Mouse (Mus musculus) adrenal gland, postnatal 4 days (tissue): Measurements from ENCODE around the gene Dact2. TPM values are rescaled to one million over a fixed set of nuclear protein-coding genes. Genes with fewer than 3 reads are reported as not detected.

Experiments used
- DNase-seq, 2 experiments: peaks; one replicate each; pipeline ENCODE4 v3.0.0; 2021 to 2022; ENCODE audit warnings: low spot score in 2 of 2, mixed read lengths in 2 of 2
- total RNA-seq, 2 experiments: library from RNA; stranded (reverse); gene quantifications; 2 replicates each; pipeline ENCODE4 v1.2.3; 2021

Gene Dact2
- total RNA-seq, 2 experiments from 2014 or later = 2.4 to 9.2 TPM

- no peak for DNase-seq
Observed at GRCm38 (mm10) chr17:14213976-14214529, 9.9 kb upstream of the Dact2 start.

GRCm38 (mm10) chr17:14212796-14213195 is 8.7 kb upstream of the Dact2 start:
- no peak for DNase-seq

DNA sequence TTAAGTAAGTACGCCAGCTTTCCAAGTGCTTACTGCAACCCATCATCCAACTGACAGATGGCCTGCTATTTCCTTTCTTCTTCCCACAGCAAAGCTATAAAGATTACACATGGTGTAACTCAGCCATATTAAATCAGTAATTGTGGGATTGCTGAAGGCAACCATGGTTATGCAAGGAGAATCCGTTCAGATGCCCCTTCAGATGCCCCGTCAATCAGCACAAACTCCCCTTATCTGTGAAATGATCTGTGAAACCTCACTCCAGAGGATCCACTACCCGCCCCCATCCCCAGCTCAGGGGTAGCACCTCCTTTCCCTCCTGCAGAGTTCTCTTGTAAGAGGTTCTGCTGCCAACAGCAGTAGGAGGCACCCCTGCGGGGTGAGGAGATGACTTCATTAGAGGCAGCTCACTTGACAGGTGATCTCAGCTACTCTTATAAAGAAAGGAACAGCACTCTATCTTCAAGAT is 3.0 kb upstream of the Dact2 start:
- DNase-seq = no peak

DNA sequence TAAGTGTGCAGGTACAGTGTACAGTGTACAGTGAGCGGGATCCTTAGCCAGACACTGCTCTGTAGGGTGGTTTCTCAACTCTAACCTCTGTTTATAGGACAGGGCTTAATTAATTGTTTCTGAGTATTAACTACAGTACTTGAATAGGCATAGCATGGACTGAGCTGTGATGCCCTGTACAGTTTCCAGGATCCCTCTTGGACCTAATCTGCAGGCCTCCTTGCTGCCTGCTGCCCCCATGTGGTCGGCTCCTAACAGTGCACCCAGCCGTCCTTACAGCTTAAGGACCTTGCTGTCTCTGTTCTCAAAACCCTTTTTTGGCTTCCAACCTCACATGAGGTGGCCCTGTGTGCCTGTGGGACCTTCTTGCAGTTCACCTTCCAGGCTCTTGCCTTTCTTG is 2.0 kb upstream of the Dact2 start:
- peak in 1 of 2 experiments; percentile 55 for DNase-seq

DNA sequence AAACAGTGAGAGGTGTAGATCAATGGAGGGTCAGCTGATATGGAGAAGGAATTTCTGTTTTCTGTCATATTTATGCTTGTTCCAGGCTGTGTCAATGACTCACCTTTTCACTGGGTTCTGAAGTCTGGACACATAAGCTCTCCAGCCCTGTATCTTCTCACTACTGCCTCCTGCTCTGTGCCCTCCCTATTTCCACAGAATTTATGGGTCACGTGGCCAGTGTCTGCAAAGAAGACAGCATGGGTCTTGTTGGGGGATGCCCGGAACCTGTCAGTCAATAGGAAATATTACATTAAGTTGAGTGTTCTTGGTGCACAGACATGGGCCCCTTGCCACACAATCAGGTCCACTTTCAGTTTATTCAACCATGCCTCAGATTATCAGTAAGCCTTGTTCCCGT is 1.1 kb upstream of the Dact2 start:
- no peak for DNase-seq

GRCm38 (mm10) chr17:14203121-14203941 is 773 bp downstream of the Dact2 start:
- DNase-seq = no peak

DNA sequence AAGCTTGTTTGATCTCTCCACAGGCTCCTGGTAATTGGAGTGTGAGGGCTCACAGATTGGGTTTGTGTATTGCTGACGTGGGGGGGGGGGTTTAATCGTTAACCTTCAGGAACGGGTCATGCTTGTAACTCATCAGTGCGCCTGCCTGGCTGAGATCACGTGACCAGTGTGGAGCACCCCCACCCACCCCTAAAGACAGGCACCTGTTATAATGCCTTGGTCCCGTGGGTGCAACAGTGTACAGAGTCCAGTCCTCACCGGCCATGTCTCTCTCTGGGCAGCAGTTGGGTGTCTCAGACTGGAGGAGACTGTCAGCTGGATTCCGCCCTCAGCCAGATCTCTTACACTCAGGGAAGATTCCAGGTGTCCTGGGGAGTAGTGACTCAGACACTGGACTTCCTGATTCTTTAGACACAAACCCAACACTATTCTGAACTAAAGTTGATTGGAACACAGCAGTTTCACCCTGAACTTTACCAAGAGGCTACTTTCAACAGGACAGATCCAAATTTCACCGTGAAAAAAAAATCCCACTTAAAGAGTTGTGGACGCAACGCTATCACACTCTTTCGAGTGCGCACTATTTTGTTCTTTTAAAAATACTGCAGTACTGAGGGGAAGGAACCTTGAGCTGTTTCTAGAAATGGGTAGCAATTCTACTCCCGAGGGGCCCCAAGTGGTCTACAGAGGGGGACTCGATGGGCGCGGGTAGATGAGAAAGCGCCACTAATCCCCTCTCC is 1.6 kb downstream of the Dact2 start:
- DNase-seq = no peak

DNA sequence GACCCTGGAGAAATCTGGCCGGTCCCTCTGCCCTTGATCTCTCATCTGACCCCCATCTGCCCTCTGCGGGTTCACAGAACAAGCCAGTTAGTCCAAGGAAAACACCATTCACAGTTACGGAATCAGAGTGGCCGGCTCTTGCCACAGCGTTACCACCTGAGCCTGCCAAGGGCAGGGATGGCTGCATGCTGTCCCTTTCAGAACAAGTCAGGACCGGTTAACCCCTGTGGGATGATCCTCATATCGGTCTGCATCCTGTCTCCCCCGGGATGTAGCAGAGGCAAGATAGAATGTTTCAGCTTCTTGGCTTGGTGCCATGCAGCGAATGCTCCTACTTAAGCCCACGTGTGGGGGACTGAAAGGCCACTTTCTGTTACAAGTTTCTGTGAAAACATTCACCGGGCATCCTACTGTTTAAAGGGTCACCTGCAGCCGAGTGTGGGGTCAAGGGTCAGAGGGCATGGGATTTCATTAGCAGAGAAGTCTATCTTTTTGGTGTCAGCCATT is 2.8 kb downstream of the Dact2 start:
- no peak for DNase-seq

GRCm38 (mm10) chr17:14200206-14200605 is 3.9 kb downstream of the Dact2 start:
- DNase-seq = no peak

GRCm38 (mm10) chr17:14199621-14200020 is 4.5 kb downstream of the Dact2 start:
- DNase-seq = no peak

GRCm38 (mm10) chr17:14192924-14193323 is 11.2 kb downstream of the Dact2 start:
- DNase-seq = no peak

- no peak for DNase-seq
Observed at GRCm38 (mm10) chr17:14192432-14192831, 11.7 kb downstream of the Dact2 start.

GRCm38 (mm10) chr17:14188455-14188854 is 15.6 kb downstream of the Dact2 start:
- no peak for DNase-seq

- DNase-seq = no peak
Observed at GRCm38 (mm10) chr17:14187096-14187495, 17.0 kb downstream of the Dact2 start.

DNA sequence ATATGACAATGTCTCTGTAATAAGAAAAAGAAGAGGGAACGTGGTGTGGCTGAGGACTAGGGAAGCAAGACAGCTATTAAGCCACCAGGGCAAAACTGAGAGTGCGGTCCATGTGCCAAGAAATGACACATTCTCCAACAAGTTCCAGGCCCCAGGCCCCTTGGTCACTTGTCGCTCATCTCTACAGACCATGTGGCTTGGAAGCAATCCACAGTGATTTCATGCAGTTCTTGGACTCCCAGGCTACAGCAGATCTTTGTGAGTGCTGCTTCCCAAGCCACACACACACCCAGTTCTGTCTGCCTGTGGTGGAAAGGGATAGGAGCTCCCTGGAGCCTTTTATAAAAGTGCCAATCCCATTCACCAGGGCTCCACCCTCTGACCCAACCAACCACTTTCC is 17.9 kb downstream of the Dact2 start:
- no peak for DNase-seq

- DNase-seq = no peak
Observed at GRCm38 (mm10) chr17:14184192-14184814, 19.8 kb downstream of the Dact2 start.

- no peak for DNase-seq
Observed at GRCm38 (mm10) chr17:14183717-14184116, 20.4 kb downstream of the Dact2 start.

GRCm38 (mm10) chr17:14182860-14183259 is 21.2 kb downstream of the Dact2 start:
- no peak for DNase-seq

GRCm38 (mm10) chr17:14178911-14179310 is 25.2 kb downstream of the Dact2 start:
- DNase-seq = no peak

DNA sequence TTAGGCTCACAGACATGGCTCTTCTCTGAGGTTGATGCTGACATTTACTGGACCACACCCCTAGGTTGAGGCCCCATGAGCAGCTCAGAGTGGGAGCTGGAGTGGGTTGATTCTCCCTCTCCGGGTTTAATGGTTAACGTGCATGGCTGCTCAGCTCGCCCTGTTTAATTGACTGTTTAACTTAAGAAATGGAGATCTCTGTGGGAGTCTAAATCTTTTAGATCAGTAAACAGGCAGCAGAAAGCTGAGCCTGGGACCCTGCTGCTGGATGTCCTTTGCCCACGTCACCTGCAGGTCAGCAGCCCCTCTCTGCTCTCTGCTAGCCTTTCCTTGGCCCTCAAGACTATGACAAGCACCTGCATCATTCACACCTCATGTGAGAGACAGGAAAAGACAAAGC is 25.6 kb downstream of the Dact2 start:
- no peak for DNase-seq

DNA sequence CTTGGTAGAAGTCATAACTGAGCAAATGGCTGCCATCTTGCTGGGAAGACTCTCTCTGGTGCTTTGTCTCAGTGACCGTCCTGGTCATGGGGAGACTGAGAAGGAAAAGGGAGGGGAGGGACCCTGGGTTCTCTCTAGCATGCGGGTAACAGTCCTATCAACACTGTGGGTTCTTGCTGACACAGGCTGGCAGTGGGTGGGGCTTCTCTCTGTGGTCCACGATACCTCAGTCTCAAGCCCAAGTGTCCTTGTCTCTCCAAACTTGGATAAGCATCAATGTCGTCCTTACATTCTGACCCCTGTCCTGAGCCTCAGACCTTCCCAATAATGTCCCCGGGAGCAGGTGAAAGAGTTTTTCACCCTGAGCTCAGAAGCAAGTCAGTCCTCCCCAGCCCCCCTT is 26.1 kb downstream of the Dact2 start:
- no peak for DNase-seq
